Mouse (Mus musculus) ovary, adult 18-20 months (tissue): ENCODE measurements around the gene Lrrc23.
"Not testable (repeated sequence)": the region's sequence is repeated elsewhere in the genome, so short reads cannot be mapped to it uniquely, and the experiment has no call there.

Experiments
- DNase-seq: peaks from one replicate; pipeline ENCODE4 v3.0.0; 2022; ENCODE audit warnings: low spot score, mixed read lengths

The Lrrc23 gene

GRCm38 (mm10) chr6:124807986-124808357 is 28.4 kb upstream of the Lrrc23 start:
- DNase-seq, result no peak

GRCm38 (mm10) chr6:124807366-124807765 is 27.8 kb upstream of the Lrrc23 start:
- no peak for DNase-seq

GRCm38 (mm10) chr6:124806446-124807140 is 27.1 kb upstream of the Lrrc23 start:
- DNase-seq, result no peak

- DNase-seq, result peak; percentile 94
These were observed 26.1 kb upstream of the Lrrc23 start for GRCm38 (mm10) chr6:124805341-124806321.

GRCm38 (mm10) chr6:124804341-124804740 is 24.8 kb upstream of the Lrrc23 start:
- DNase-seq, result no peak

- DNase-seq, result not testable (repeated sequence)
These were observed 24.2 kb upstream of the Lrrc23 start for GRCm38 (mm10) chr6:124803691-124804090.

GRCm38 (mm10) chr6:124803061-124803460 is 23.5 kb upstream of the Lrrc23 start:
- DNase-seq, result no peak

- DNase-seq, result not testable (repeated sequence)
These were observed 22.9 kb upstream of the Lrrc23 start for GRCm38 (mm10) chr6:124802400-124802799.

GRCm38 (mm10) chr6:124796200-124796599 is 16.7 kb upstream of the Lrrc23 start:
- no peak for DNase-seq

GRCm38 (mm10) chr6:124795781-124796180 is 16.3 kb upstream of the Lrrc23 start:
- DNase-seq, result no peak

GRCm38 (mm10) chr6:124791911-124792310 is 12.4 kb upstream of the Lrrc23 start:
- no peak for DNase-seq

GRCm38 (mm10) chr6:124790121-124790520 is 10.6 kb upstream of the Lrrc23 start:
- DNase-seq, result no peak

- no peak for DNase-seq
These were observed 10.0 kb upstream of the Lrrc23 start for GRCm38 (mm10) chr6:124789519-124789918.

- no peak for DNase-seq
These were observed 8.2 kb upstream of the Lrrc23 start for GRCm38 (mm10) chr6:124787722-124788121.

- DNase-seq, result no peak
These were observed 7.4 kb upstream of the Lrrc23 start for GRCm38 (mm10) chr6:124786756-124787420.

GRCm38 (mm10) chr6:124782436-124782835 is 2.9 kb upstream of the Lrrc23 start:
- DNase-seq, result no peak

- DNase-seq, result no peak
These were observed 1.4 kb upstream of the Lrrc23 start for GRCm38 (mm10) chr6:124780917-124781316.

- no peak for DNase-seq
These were observed 473 bp upstream of the Lrrc23 start for GRCm38 (mm10) chr6:124779984-124780416.

- DNase-seq, result no peak
These were observed 9.0 kb downstream of the Lrrc23 start for GRCm38 (mm10) chr6:124770511-124770910.

- no peak for DNase-seq
These were observed 9.5 kb downstream of the Lrrc23 start for GRCm38 (mm10) chr6:124770013-124770412.

GRCm38 (mm10) chr6:124769101-124769765 is 10.3 kb downstream of the Lrrc23 start, which contains the start of gene Eno2:
Eno2 (minus strand) TSS chr6:124769673.
- no peak for DNase-seq

GRCm38 (mm10) chr6:124768704-124769044 is 10.9 kb downstream of the Lrrc23 start:
- no peak for DNase-seq
